28 mouse cellular contexts compared by ENCODE assay signal in the genomic region with DNA sequence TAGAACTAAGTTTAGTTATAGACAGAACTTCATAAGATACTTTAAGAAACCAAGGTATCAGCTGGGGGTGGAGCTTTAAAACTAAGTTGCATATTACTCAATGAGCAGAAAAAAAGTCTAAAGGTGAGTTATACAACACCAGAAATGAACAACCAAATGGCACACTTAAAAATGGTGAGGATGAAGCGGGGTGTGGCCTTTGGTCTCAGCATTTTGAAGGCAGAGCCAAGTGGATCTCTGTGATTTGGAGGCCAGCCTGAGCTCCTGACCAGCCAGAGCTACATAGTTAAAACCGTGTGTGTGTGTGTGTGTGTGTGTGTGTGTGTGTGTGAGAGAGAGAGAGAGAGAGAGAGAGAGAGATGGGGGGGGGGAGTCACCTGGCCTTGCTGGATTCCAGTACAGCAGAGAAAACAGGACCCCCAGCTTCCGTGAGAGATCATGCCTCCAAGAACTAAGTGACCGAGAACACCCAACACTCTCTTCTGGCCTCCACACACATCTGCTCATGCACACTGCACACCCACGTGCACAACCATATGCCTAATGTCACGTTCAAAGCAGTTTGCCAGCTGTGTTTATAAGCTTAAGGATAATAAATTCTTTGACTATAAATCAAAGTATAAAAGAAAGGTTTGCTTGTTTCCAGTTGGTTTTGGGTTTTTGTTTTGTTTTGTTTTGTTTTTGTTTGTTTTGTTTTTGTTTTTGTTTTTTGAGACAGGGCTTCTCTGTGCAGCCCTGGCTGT. TPM values are rescaled to one million over a fixed set of nuclear protein-coding genes. Genes with fewer than 3 reads are reported as not detected.
"Had no signal": no experiment of that assay in that cellular context is flagged by ENCODE, and none has a peak within 500 bp of the region (broad histone marks: within the 10 kb centered on the region; RNA-seq: fewer than 3 reads in every experiment).

No protein-coding gene starts in this region.

- H3K9me3 ChIP-seq: intestine, embryonic 15.5 days; lung, embryonic 15.5 days; megakaryocyte, embryonic 14.5 days; midbrain, embryonic 10.5 days; midbrain, embryonic 13.5 days; neural tube, embryonic 12.5 days; neural tube, embryonic 15.5 days had no signal

- ATAC-seq: hindbrain, embryonic 16.5 days; intestine, embryonic 15.5 days; midbrain, embryonic 13.5 days; midbrain, embryonic 16.5 days had no signal

- H3K4me3 ChIP-seq: intestine, embryonic 15.5 days; left cerebral cortex, adult 2 months; lung, embryonic 15.5 days; megakaryocyte, embryonic 14.5 days; midbrain, embryonic 10.5 days; midbrain, embryonic 13.5 days; neural tube, embryonic 12.5 days; neural tube, embryonic 15.5 days had no signal

- DNase-seq: kidney, postnatal 14 days; layer of hippocampus, postnatal 36 days; lung, adult 18-20 months; lung, postnatal 10 days; lung, postnatal 36 days; right cerebral cortex, adult 18-20 months; right cerebral cortex, postnatal 14 days; right cerebral cortex, postnatal 4 days; thymus, adult 2 months; thymus, postnatal 25 days had no signal

- H3K27me3 ChIP-seq: intestine, embryonic 15.5 days; lung, embryonic 15.5 days; megakaryocyte, embryonic 14.5 days; midbrain, embryonic 13.5 days; neural tube, embryonic 12.5 days; neural tube, embryonic 15.5 days had no signal

- H3K9ac ChIP-seq: intestine, embryonic 15.5 days; liver, embryonic 14.5 days; lung, embryonic 15.5 days; midbrain, embryonic 13.5 days; neural tube, embryonic 12.5 days; neural tube, embryonic 15.5 days had no signal

- H3K4me2 ChIP-seq: intestine, embryonic 15.5 days; liver, embryonic 11.5 days; lung, embryonic 15.5 days; midbrain, embryonic 13.5 days; neural tube, embryonic 12.5 days; neural tube, embryonic 15.5 days had no signal

- H3K27ac ChIP-seq: intestine, embryonic 15.5 days; left cerebral cortex, adult 2 months; liver, embryonic 14.5 days; lung, embryonic 15.5 days; midbrain, embryonic 10.5 days; midbrain, embryonic 13.5 days; neural tube, embryonic 12.5 days; neural tube, embryonic 15.5 days; stomach, postnatal 0 days had no signal

- H3K36me3 ChIP-seq: midbrain, embryonic 13.5 days; neural tube, embryonic 12.5 days had no signal

RNA-seq across cellular contexts. Expression of gene Il10, which starts 28.6 kb away (rescaled TPM):
- total RNA-seq: layer of hippocampus, adult 8-10 months; layer of hippocampus, postnatal 10 days; layer of hippocampus, postnatal 36 days; left cerebral cortex, adult 2 months; left cerebral cortex, postnatal 10 days; left cerebral cortex, postnatal 36 days had no signal
- polyA plus RNA-seq: hindbrain, embryonic 16.5 days; intestine, embryonic 15.5 days; limb, embryonic 11.5 days; liver, embryonic 11.5 days; midbrain, embryonic 10.5 days; midbrain, embryonic 13.5 days; midbrain, embryonic 16.5 days; neural tube, embryonic 12.5 days; neural tube, embryonic 15.5 days; stomach, postnatal 0 days had no signal
